Mouse (Mus musculus) lung, adult 2 months (tissue): ENCODE data around the gene Ppara.

Source experiments
- CTCF ChIP-seq: fragments of 200-500 bp; IDR thresholded peaks from 2 replicates; pipeline ENCODE4 v1.5.1; 2011; ENCODE audit warnings: mild to moderate bottlenecking, low read length, control low read depth; ENCODE audit not compliant: insufficient read depth
- POLR2A ChIP-seq: fragments of 200-500 bp; IDR thresholded peaks from 2 replicates; pipeline ENCODE4 v1.6.1; 2011; ENCODE audit warnings: low read depth, mild to moderate bottlenecking, control low read depth, low read length, borderline replicate concordance; ENCODE audit errors: extremely low read depth

- no peak for TF ChIP-seq CTCF
- TF ChIP-seq POLR2A = no peak
Observed at GRCm38 (mm10) chr15:85776241-85776640, 41.5 kb downstream of the Ppara start.
